Mouse (Mus musculus): ENCODE data around the gene Ikbkg. TPM values are rescaled to one million over a fixed set of nuclear protein-coding genes. Genes with fewer than 3 reads are reported as not detected.
"Not testable (repeated sequence)": the region's sequence is repeated elsewhere in the genome, so short reads cannot be mapped to it uniquely, and the experiment has no call there.

Ikbkg gene
- total RNA-seq, 2 experiments from 2014 or later, result 12.5 to 22.8 TPM

GRCm38 (mm10) chrX:74429290-74429821 is 36.3 kb downstream of the Ikbkg start:
- peak; percentile 63 for ATAC-seq (replicated peaks; ENCODE audit: poor library complexity)

GRCm38 (mm10) chrX:74451157-74451912 is 58.2 kb downstream of the Ikbkg start:
- peak; percentile 93 for ATAC-seq (replicated peaks; ENCODE audit: poor library complexity)

GRCm38 (mm10) chrX:74452773-74453172 is 59.7 kb downstream of the Ikbkg start:
- ATAC-seq (replicated peaks; ENCODE audit: poor library complexity), result peak; percentile 76

- ATAC-seq (replicated peaks; ENCODE audit: poor library complexity), result not testable (repeated sequence)
These were observed 88.3 kb downstream of the Ikbkg start, which contains the start of gene Gm6880 for GRCm38 (mm10) chrX:74481349-74481885. Gene Gm6880 (minus strand): TSS chrX:74481399.

DNA sequence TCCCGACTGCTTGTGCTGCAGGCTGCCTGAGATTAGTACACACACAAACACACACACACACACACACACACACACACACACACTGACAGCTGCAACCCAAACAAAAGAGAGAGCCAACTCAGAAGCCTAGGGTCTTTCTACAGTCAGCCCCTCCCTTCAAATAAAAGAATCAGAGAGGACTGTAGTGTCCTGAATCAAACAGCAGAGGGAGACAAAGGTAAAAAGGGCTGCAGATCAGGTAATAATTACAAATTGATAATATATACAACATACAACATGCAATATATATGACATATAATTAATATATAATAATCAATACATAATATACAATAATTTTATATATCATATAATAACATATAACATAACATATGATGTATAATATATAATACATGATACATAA is 104.0 kb downstream of the Ikbkg start:
- ATAC-seq (replicated peaks; ENCODE audit: poor library complexity), result no peak

Other genes with a start within 250 kb of the Ikbkg start
- gene Tex28, start 225.5 kb upstream of the Ikbkg start, total RNA-seq (2015), result not detected in 2 replicates
- not detected in 2 replicates for gene Tex28, start 225.5 kb upstream of the Ikbkg start, total RNA-seq (2017)
- gene Tktl1, start 216.0 kb upstream of the Ikbkg start, total RNA-seq (2015), result not detected in 2 replicates
- gene Tktl1, start 216.0 kb upstream of the Ikbkg start, total RNA-seq (2017), result not detected in 2 replicates
- gene Flna, start 143.5 kb upstream of the Ikbkg start, total RNA-seq (2015), result 158 and 196 TPM in 2 replicates
- gene Flna, start 143.5 kb upstream of the Ikbkg start, total RNA-seq (2017), result 495 and 504 TPM in 2 replicates
- 77.1 and 82.8 TPM in 2 replicates for gene Emd, start 138.6 kb upstream of the Ikbkg start, total RNA-seq (2015)
- gene Emd, start 138.6 kb upstream of the Ikbkg start, total RNA-seq (2017), result 86.7 and 91.7 TPM in 2 replicates
- 3,920 and 4,047 TPM in 2 replicates for gene Rpl10, start 122.5 kb upstream of the Ikbkg start, total RNA-seq (2015)
- 1,333 and 1,759 TPM in 2 replicates for gene Rpl10, start 122.5 kb upstream of the Ikbkg start, total RNA-seq (2017)
- gene Taz, start 111.4 kb upstream of the Ikbkg start, total RNA-seq (2015), result 44.5 and 53.5 TPM in 2 replicates
- 25.8 and 31.0 TPM in 2 replicates for gene Taz, start 111.4 kb upstream of the Ikbkg start, total RNA-seq (2017)
- gene Dnase1l1, start 111.0 kb upstream of the Ikbkg start, total RNA-seq (2015), result 21.2 and 24.5 TPM in 2 replicates
- 7.1 and 17.4 TPM in 2 replicates for gene Dnase1l1, start 111.0 kb upstream of the Ikbkg start, total RNA-seq (2017)
- 128 and 135 TPM in 2 replicates for gene Atp6ap1, start 96.2 kb upstream of the Ikbkg start, total RNA-seq (2015)
- 123 and 206 TPM in 2 replicates for gene Atp6ap1, start 96.2 kb upstream of the Ikbkg start, total RNA-seq (2017)
- 56.8 and 79.4 TPM in 2 replicates for gene Gdi1, start 88.3 kb upstream of the Ikbkg start, total RNA-seq (2015)
- 22.8 and 22.9 TPM in 2 replicates for gene Gdi1, start 88.3 kb upstream of the Ikbkg start, total RNA-seq (2017)
- gene Fam50a, start 80.3 kb upstream of the Ikbkg start, total RNA-seq (2015), result 38.6 and 47.9 TPM in 2 replicates
- gene Fam50a, start 80.3 kb upstream of the Ikbkg start, total RNA-seq (2017), result 56.9 and 62.8 TPM in 2 replicates
- 3.4 and 4.5 TPM in 2 replicates for gene Plxna3, start 64.2 kb upstream of the Ikbkg start, total RNA-seq (2015)
- gene Plxna3, start 64.2 kb upstream of the Ikbkg start, total RNA-seq (2017), result 0.54 and 0.62 TPM in 2 replicates
- gene Lage3, start 39.7 kb upstream of the Ikbkg start, total RNA-seq (2015), result 88.3 and 93.1 TPM in 2 replicates
- gene Lage3, start 39.7 kb upstream of the Ikbkg start, total RNA-seq (2017), result 22.6 and 28.1 TPM in 2 replicates
- 35.6 and 39.9 TPM in 2 replicates for gene Ubl4a, start 20.1 kb upstream of the Ikbkg start, total RNA-seq (2015)
- 11.9 and 21.2 TPM in 2 replicates for gene Ubl4a, start 20.1 kb upstream of the Ikbkg start, total RNA-seq (2017)
- gene Slc10a3, start 19.9 kb upstream of the Ikbkg start, total RNA-seq (2015), result 31.1 and 39.3 TPM in 2 replicates
- 12.8 and 13.9 TPM in 2 replicates for gene Slc10a3, start 19.9 kb upstream of the Ikbkg start, total RNA-seq (2017)
- gene Fam3a, start within 50 bp of the Ikbkg start, total RNA-seq (2015), result 14.0 and 14.5 TPM in 2 replicates
- 10.0 and 22.1 TPM in 2 replicates for gene Fam3a, start within 50 bp of the Ikbkg start, total RNA-seq (2017)
- 174 and 188 TPM in 2 replicates for gene G6pdx, start 35.9 kb downstream of the Ikbkg start, total RNA-seq (2015)
- gene G6pdx, start 35.9 kb downstream of the Ikbkg start, total RNA-seq (2017), result 104 and 109 TPM in 2 replicates
- gene Gm6880, start 88.1 kb downstream of the Ikbkg start, total RNA-seq (2015), result not detected in 2 replicates
- gene Gm6880, start 88.1 kb downstream of the Ikbkg start, total RNA-seq (2017), result not detected in 2 replicates
- not detected in 2 replicates for gene Olfr1326-ps1, start 181.6 kb downstream of the Ikbkg start, total RNA-seq (2015)
- gene Olfr1326-ps1, start 181.6 kb downstream of the Ikbkg start, total RNA-seq (2017), result not detected in 2 replicates
- not detected in 2 replicates for gene Olfr1325, start 199.4 kb downstream of the Ikbkg start, total RNA-seq (2015)
- not detected in 2 replicates for gene Olfr1325, start 199.4 kb downstream of the Ikbkg start, total RNA-seq (2017)

Measured in megakaryocyte progenitor cell, adult 5-6 weeks (primary cell).